Mouse (Mus musculus): ENCODE data around the gene Ubl7. TPM values are rescaled to one million over a fixed set of nuclear protein-coding genes. Genes with fewer than 3 reads are reported as not detected.

Ubl7 gene
- polyA plus RNA-seq, 1 experiment = 146 TPM

DNA sequence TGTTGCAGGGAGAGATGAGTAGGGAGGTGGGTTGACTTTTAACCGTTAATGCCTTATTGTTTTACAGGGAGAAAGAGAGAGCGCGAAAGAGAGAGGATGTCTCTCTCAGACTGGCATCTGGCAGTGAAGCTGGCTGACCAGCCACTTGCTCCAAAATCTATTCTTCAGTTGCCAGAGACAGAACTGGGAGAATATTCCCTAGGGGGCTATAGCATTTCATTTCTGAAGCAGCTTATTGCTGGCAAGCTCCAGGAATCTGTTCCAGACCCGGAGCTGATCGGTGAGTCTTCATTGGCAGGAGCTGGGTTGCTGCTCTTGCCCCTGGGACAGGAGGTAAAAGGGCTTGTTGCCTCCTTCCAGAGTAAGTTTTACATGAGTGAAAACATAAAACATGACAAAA lies 1.8 kb downstream of the Ubl7 start:
- H3K27me3 ChIP-seq (ENCODE audit: control insufficient read depth, insufficient read depth, low read length) = no peaks in the 10 kb centered on the region
- H3K36me3 ChIP-seq (ENCODE audit: control insufficient read depth, insufficient read depth, low read length) = peaks cover 16% of the 10 kb centered on the region
- H3K4me1 ChIP-seq (ENCODE audit: control insufficient read depth, insufficient read depth, insufficient read length, low read length) = peaks cover 7% of the 10 kb centered on the region; the same call in 1 of the 2 replicates
- TF ChIP-seq POLR2A (IDR thresholded peaks at IDR 0.05; ENCODE audit: low read depth, low read length) = no peak
- TF ChIP-seq CTCF (IDR thresholded peaks at IDR 0.05; ENCODE audit: extremely low read depth, insufficient read length, insufficient replicate concordance, low read depth, low read length) = no peak
- no peak overlapping the region for H3K27ac ChIP-seq (ENCODE audit: insufficient read depth, low read depth, low read length)
- WGBS = 94% methylated on average over 5 of the region's 5 CpGs
- H3K4me3 ChIP-seq (ENCODE audit: low read depth, low read length) = no peak overlapping the region

DNA sequence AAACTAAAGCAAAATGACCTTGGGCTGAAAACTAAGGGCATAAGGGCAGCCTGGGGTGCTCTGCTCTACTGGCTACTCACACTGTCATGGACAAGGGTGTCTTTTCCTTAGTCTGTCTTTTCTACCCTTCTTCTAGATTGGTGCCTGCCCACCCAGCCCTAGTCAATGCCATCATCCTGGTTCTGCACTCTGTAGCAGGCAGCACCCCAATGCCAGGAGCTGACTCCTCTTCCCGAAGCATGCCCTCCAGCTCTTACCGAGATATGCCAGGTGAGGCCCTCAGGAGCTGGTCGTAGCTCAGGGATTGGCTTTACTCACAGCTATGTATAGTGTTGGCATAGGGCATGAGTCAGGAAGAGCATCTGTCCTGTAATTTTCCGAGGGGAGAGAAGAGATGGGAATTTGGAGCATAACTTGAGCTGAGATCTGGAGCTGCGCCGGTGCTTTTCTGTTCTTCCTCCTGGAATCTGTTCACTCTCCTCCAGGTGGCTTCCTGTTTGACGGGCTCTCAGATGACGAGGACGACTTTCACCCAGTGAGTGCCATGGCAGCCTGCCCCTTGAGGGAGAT lies 10.8 kb downstream of the Ubl7 start:
- H3K4me1 ChIP-seq (ENCODE audit: control insufficient read depth, insufficient read depth, insufficient read length, low read length) = no peaks in the 10 kb centered on the region
- no peak overlapping the region for H3K4me3 ChIP-seq (ENCODE audit: low read depth, low read length)
- H3K27me3 ChIP-seq (ENCODE audit: control insufficient read depth, insufficient read depth, low read length) = no peaks in the 10 kb centered on the region
- TF ChIP-seq CTCF (IDR thresholded peaks at IDR 0.05; ENCODE audit: extremely low read depth, insufficient read length, insufficient replicate concordance, low read depth, low read length) (no peak), POLR2A (IDR thresholded peaks at IDR 0.05; ENCODE audit: low read depth, low read length) (no peak)
- no peak overlapping the region for H3K27ac ChIP-seq (ENCODE audit: insufficient read depth, low read depth, low read length)
- H3K36me3 ChIP-seq (ENCODE audit: control insufficient read depth, insufficient read depth, low read length) = peaks cover 71% of the 10 kb centered on the region
- 94% methylated on average over 9 of the region's 9 CpGs for WGBS

DNA sequence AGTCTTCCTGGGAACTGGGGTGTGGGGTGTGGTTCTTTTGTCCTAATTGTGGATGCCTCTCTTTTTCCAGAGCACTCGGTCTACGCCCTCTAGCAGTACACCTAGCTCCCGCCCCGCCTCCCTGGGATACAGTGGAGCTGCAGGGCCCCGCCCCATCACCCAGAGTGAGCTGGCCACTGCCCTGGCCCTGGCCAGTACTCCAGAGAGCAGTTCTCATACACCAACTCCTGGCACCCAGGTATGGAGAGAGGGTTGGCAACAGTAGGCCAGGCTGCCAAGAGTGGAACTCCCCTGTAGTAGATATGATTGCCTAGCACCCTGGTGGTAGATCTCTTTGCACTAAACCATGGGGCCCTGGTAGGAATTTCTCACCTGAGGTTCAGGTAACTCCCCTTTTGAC lies 11.6 kb downstream of the Ubl7 start:
- Histone ChIP-seq H3K36me3 (ENCODE audit: control insufficient read depth, insufficient read depth, low read length) (peaks cover 71% of the 10 kb centered on the region), H3K4me1 (ENCODE audit: control insufficient read depth, insufficient read depth, insufficient read length, low read length) (no peaks in the 10 kb centered on the region), H3K27ac (ENCODE audit: insufficient read depth, low read depth, low read length) (no peak overlapping the region), H3K4me3 (ENCODE audit: low read depth, low read length) (no peak overlapping the region), H3K27me3 (ENCODE audit: control insufficient read depth, insufficient read depth, low read length) (no peaks in the 10 kb centered on the region)
- WGBS = 71% methylated on average over 5 of the region's 5 CpGs
- TF ChIP-seq CTCF (IDR thresholded peaks at IDR 0.05; ENCODE audit: extremely low read depth, insufficient read length, insufficient replicate concordance, low read depth, low read length) (no peak), POLR2A (IDR thresholded peaks at IDR 0.05; ENCODE audit: low read depth, low read length) (no peak)

DNA sequence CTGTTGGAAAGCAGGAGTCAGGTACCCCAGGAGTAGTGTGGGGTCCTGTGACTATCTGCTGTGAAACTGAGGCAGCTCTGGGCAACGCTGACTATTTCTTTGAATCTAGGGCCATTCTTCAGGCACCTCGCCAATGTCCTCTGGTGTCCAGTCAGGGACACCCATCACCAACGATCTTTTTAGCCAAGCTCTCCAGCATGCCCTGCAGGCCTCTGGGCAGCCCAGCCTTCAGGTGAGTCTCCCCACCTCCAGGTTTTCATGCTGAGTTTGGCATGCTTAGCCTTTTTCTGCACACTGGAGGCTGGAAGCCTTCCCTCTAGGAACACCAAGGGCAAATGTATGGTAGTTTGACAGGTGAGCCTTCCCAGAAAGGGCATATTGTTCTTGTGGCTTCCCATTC lies 12.3 kb downstream of the Ubl7 start:
- Histone ChIP-seq H3K27ac (ENCODE audit: insufficient read depth, low read depth, low read length) (no peak overlapping the region), H3K36me3 (ENCODE audit: control insufficient read depth, insufficient read depth, low read length) (peaks cover 71% of the 10 kb centered on the region), H3K4me1 (ENCODE audit: control insufficient read depth, insufficient read depth, insufficient read length, low read length) (no peaks in the 10 kb centered on the region), H3K27me3 (ENCODE audit: control insufficient read depth, insufficient read depth, low read length) (no peaks in the 10 kb centered on the region), H3K4me3 (ENCODE audit: low read depth, low read length) (no peak overlapping the region)
- 90% methylated on average over 3 of the region's 3 CpGs for WGBS
- no peak for TF ChIP-seq POLR2A (IDR thresholded peaks at IDR 0.05; ENCODE audit: low read depth, low read length)
- no peak for TF ChIP-seq CTCF (IDR thresholded peaks at IDR 0.05; ENCODE audit: extremely low read depth, insufficient read length, insufficient replicate concordance, low read depth, low read length)

DNA sequence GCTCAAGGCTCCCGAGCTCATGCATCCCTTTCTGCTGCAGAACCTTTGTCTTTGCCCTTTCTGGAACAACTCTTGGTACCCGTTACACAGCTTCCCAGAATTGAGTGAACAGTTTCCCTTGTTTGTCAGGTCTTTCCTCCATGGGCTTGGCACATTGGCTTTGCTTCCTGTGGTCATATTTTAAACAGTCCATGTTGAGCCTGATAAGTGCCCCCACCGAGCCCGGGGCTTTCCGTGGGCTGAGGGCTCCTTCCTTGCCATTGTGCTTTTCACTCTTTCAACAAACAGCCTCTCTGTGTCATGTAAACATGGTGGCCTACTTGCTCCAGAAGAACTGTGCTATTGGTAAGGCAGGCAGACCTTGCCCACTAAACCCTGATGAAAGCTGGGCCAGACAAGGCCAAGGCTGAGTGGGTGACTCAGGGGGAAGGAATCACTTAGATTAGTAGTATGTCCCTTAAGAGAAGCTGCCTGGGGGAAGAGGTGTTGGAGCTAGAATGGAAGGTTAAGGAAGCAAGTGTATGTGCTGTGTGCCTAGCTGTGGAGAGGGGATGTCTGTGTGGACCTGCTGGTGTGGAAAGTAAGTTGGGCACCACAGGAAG lies 20.5 kb downstream of the Ubl7 start:
- Histone ChIP-seq H3K27me3 (ENCODE audit: control insufficient read depth, insufficient read depth, low read length) (no peaks in the 10 kb centered on the region), H3K36me3 (ENCODE audit: control insufficient read depth, insufficient read depth, low read length) (peaks cover 17% of the 10 kb centered on the region), H3K4me3 (ENCODE audit: low read depth, low read length) (no peak overlapping the region), H3K4me1 (ENCODE audit: control insufficient read depth, insufficient read depth, insufficient read length, low read length) (no peaks in the 10 kb centered on the region), H3K27ac (ENCODE audit: insufficient read depth, low read depth, low read length) (no peak overlapping the region)
- 76% methylated on average over 5 of the region's 5 CpGs for WGBS
- TF ChIP-seq CTCF (IDR thresholded peaks at IDR 0.05; ENCODE audit: extremely low read depth, insufficient read length, insufficient replicate concordance, low read depth, low read length) (no peak), POLR2A (IDR thresholded peaks at IDR 0.05; ENCODE audit: low read depth, low read length) (no peak)

DNA sequence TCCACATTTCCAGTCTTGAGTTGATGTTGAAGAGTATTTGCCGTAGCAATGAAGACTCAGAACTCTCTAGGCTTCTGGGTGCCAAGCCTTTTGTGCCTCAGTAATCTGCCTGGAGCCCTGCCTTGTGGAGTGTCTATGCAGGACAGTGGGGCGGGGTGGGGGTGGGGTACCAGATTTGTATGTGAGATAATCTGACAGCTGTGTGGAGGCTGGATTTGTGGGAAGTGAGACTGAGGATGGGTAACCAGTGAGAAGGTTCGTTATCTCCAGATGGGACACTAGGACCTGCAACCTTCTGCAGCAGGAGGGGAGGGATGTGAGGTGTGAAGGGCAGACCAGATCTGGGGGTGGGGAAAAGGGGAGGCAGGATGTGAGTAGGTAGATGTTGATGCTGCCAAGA lies 21.5 kb downstream of the Ubl7 start:
- Histone ChIP-seq H3K4me3 (ENCODE audit: low read depth, low read length) (no peak overlapping the region), H3K27ac (ENCODE audit: insufficient read depth, low read depth, low read length) (no peak overlapping the region), H3K4me1 (ENCODE audit: control insufficient read depth, insufficient read depth, insufficient read length, low read length) (no peaks in the 10 kb centered on the region), H3K36me3 (ENCODE audit: control insufficient read depth, insufficient read depth, low read length) (peaks cover 12% of the 10 kb centered on the region), H3K27me3 (ENCODE audit: control insufficient read depth, insufficient read depth, low read length) (no peaks in the 10 kb centered on the region)
- WGBS = 73% methylated on average over 3 of the region's 3 CpGs
- no peak for TF ChIP-seq CTCF (IDR thresholded peaks at IDR 0.05; ENCODE audit: extremely low read depth, insufficient read length, insufficient replicate concordance, low read depth, low read length)
- no peak for TF ChIP-seq POLR2A (IDR thresholded peaks at IDR 0.05; ENCODE audit: low read depth, low read length)

DNA sequence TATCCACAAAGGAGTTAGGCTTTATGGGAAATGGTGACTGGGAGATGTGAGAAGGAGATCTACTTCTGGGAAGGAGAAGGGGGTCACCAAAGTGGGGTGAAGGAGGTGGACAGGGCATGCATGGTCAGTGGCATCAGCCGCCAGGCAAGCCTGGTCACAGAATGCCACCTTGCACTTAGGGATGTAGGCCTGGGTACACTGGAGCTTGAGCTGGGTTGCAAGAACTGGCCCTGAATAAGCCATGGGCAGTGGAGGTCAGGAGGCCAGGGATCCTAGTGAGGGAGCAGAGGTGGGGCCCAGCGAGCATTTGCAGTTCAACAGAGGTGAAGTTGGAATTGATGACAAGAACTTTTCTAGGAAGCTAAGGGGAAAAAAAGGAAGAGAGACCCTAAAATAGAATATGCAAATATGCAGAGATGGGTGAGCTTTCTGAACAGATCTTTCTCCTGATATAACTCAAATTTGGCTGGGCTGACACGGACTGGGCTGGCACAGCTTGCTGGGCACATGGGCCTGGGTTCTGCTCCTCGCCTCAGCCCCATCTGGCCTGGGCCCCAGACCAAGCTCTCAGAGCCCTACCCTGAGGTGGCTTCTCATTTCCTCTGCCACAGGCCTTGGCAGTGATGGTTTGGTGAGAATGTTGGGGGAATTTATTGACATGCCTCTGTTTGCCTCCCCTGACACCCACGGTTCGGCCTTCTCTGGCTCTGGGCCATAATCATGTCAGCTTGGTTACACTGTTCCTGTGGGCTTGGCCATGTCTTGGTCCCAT lies 22.2 kb downstream of the Ubl7 start:
- peaks cover 10% of the 10 kb centered on the region for H3K36me3 ChIP-seq (ENCODE audit: control insufficient read depth, insufficient read depth, low read length)
- no peaks in the 10 kb centered on the region for H3K4me1 ChIP-seq (ENCODE audit: control insufficient read depth, insufficient read depth, insufficient read length, low read length)
- 61% methylated on average over 6 of the region's 6 CpGs for WGBS
- no peaks in the 10 kb centered on the region for H3K27me3 ChIP-seq (ENCODE audit: control insufficient read depth, insufficient read depth, low read length)
- no peak overlapping the region for H3K27ac ChIP-seq (ENCODE audit: insufficient read depth, low read depth, low read length)
- H3K4me3 ChIP-seq (ENCODE audit: low read depth, low read length) = no peak overlapping the region
- TF ChIP-seq CTCF (IDR thresholded peaks at IDR 0.05; ENCODE audit: extremely low read depth, insufficient read length, insufficient replicate concordance, low read depth, low read length) (no peak), POLR2A (IDR thresholded peaks at IDR 0.05; ENCODE audit: low read depth, low read length) (no peak)

Data from small intestine, adult 2 months (tissue).